Mouse (Mus musculus) CD8-positive naive resting alpha-beta T cell, adult 2 months (primary cell): Measurements from ENCODE around the gene Lrmda.

ENCODE experiments used
- DNase-seq, 2 experiments: peaks; one replicate each; pipeline ENCODE4 v3.0.0; 2022; ENCODE audit warnings: low read depth in 2 of 2, low spot score in 2 of 2

Lrmda gene

GRCm38 (mm10) chr14:22707958-22708701, 688.6 kb downstream of the Lrmda start:
- no peak for DNase-seq

- no peak for DNase-seq
Observed at GRCm38 (mm10) chr14:22710071-22710661, 690.7 kb downstream of the Lrmda start.

GRCm38 (mm10) chr14:22712388-22712787, 692.9 kb downstream of the Lrmda start:
- no peak for DNase-seq

- DNase-seq: no peak
Observed at GRCm38 (mm10) chr14:22715581-22716378, 696.3 kb downstream of the Lrmda start.

- no peak for DNase-seq
Observed at GRCm38 (mm10) chr14:22719968-22720367, 700.5 kb downstream of the Lrmda start.

- no peak for DNase-seq
Observed at GRCm38 (mm10) chr14:22721845-22722244, 702.3 kb downstream of the Lrmda start.

- no peak for DNase-seq
Observed at GRCm38 (mm10) chr14:22727548-22727947, 708.0 kb downstream of the Lrmda start.

GRCm38 (mm10) chr14:22728611-22729223, 709.2 kb downstream of the Lrmda start:
- no peak for DNase-seq

- no peak for DNase-seq
Observed at GRCm38 (mm10) chr14:22738603-22739002, 719.1 kb downstream of the Lrmda start.

- DNase-seq: no peak
Observed at GRCm38 (mm10) chr14:22742527-22742926, 723.0 kb downstream of the Lrmda start.

- DNase-seq: no peak
Observed at GRCm38 (mm10) chr14:22743264-22743663, 723.8 kb downstream of the Lrmda start.

- no peak for DNase-seq
Observed at GRCm38 (mm10) chr14:22744701-22745100, 725.2 kb downstream of the Lrmda start.

- DNase-seq: no peak
Observed at GRCm38 (mm10) chr14:22745263-22745881, 725.9 kb downstream of the Lrmda start.

- DNase-seq: no peak
Observed at GRCm38 (mm10) chr14:22745882-22746480, 726.5 kb downstream of the Lrmda start.

GRCm38 (mm10) chr14:22747816-22748215, 728.3 kb downstream of the Lrmda start:
- no peak for DNase-seq

GRCm38 (mm10) chr14:22750409-22750808, 730.9 kb downstream of the Lrmda start:
- no peak for DNase-seq

- DNase-seq: no peak
Observed at GRCm38 (mm10) chr14:22751290-22751689, 731.8 kb downstream of the Lrmda start.

GRCm38 (mm10) chr14:22754633-22755032, 735.1 kb downstream of the Lrmda start:
- DNase-seq: no peak

- DNase-seq: no peak
Observed at GRCm38 (mm10) chr14:22757493-22757892, 738.0 kb downstream of the Lrmda start.

- DNase-seq: no peak
Observed at GRCm38 (mm10) chr14:22759216-22759615, 739.7 kb downstream of the Lrmda start.

- no peak for DNase-seq
Observed at GRCm38 (mm10) chr14:22759673-22760072, 740.2 kb downstream of the Lrmda start.
